Mouse (Mus musculus) heart, adult 11 months (tissue): Measurements from ENCODE around the gene Scp2.

ENCODE experiments used
- DNase-seq: peaks from one replicate; pipeline ENCODE4 v3.0.0; 2022

Gene Scp2

GRCm38 (mm10) chr4:108058166-108058565, 86.6 kb downstream of the Scp2 start:
- DNase-seq, result peak; percentile 93

DNA sequence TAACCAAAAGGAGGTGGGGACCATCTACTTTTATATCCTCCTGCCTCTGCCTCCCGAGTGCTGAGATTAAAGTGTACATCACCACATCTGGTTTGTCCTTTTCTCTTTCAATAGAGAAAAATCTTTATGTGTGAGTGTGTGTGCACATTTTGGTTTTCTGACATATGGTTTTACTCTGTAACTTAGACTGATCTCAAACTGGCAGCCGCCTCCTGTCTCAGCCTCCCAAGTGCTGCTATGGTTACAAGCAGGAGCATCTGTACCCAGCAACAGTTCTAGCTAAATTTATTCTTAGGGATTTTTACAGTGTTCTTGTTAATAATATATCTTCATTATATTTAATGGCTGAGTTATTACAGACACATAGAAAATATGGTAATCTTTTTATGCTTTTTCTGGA, 87.6 kb downstream of the Scp2 start:
- DNase-seq, result no peak

GRCm38 (mm10) chr4:108055873-108056272, 88.9 kb downstream of the Scp2 start:
- DNase-seq, result no peak

DNA sequence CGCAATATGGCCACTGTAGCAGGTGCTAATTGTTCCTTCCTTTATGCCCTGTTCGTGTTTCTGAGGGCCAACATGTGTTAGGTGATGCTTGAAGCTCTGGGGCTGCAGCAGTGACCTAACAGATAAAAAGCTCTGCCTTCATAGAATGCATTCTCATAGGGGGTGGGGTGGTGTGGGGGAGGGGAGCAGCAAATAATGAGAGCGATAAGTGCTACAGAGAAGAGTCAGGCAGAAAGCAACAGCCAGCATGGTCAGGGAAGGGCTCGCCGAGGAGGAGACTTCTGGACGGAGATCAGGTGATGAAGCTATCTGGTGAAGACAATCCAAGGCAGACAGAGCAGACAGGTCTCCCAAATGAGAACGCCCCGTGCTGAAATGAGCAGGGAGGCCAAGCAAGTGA, 92.1 kb downstream of the Scp2 start:
- no peak for DNase-seq

- DNase-seq, result peak; percentile 96
These were observed 93.0 kb downstream of the Scp2 start for GRCm38 (mm10) chr4:108051687-108052274.

GRCm38 (mm10) chr4:108046136-108046535, 98.7 kb downstream of the Scp2 start:
- DNase-seq, result no peak

DNA sequence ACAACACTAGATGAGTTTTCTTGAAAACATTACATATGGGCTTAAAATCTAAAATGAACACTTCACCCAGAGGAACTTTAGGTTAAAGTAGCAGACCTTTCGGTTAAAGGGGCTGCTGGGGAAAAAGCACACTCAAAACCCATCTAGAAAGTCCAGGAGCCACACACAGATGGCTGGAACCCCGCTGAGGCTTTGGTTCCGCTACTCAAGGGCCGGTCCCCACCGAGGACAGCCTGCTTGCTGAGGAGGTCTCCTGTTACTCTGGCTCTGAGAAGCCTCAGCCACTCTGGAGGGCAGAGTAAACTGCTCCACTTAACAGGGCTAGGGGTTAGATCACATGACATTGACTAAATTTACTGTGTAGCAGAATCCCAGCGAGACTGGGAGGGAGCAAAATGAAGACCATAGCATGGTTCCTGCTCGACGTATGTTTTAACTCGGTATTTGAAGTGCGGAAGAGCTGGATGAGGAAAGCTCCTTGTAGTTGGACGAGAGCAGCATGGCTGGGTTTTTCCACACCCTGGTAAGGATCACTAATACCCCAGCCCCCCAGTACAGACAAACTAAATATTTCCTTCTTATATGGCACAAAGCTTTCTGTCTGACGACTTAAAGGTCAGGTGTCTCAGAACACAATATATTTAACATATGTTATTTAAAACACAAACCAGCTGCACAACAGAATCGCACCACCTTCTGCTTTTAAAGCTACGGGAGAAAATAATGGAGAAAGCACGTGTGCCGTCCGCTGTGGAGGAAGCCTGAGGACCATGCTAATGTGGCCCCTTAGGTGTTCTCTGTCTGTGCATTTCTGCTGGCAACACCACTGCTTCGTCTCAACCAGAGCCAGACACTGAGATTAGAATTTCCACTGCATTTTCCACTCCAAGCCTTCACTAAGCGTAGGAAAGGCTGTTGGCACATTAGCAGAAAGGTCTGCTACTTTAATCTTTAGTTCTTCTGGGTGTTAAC, 99.4 kb downstream of the Scp2 start:
- DNase-seq, result no peak

DNA sequence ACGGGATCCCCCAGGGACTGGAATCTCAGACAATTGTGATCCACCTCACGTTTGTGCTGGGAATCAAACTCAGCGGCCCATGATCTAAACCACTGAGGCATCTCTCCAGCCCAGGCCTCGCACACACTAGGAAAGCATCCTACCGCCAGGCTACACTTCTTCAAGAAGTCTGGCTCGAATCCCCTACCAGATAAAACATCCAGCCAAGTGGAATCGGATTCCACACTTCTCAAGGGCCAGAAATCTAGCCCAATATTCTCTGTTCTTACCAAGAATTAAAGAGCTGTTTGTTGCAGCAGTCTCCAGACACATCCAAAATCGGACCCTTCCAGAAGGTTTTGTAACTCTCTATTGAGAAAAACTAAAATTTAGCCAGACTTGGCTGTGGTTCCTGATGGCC, 107.8 kb downstream of the Scp2 start:
- DNase-seq, result peak; percentile 96

DNA sequence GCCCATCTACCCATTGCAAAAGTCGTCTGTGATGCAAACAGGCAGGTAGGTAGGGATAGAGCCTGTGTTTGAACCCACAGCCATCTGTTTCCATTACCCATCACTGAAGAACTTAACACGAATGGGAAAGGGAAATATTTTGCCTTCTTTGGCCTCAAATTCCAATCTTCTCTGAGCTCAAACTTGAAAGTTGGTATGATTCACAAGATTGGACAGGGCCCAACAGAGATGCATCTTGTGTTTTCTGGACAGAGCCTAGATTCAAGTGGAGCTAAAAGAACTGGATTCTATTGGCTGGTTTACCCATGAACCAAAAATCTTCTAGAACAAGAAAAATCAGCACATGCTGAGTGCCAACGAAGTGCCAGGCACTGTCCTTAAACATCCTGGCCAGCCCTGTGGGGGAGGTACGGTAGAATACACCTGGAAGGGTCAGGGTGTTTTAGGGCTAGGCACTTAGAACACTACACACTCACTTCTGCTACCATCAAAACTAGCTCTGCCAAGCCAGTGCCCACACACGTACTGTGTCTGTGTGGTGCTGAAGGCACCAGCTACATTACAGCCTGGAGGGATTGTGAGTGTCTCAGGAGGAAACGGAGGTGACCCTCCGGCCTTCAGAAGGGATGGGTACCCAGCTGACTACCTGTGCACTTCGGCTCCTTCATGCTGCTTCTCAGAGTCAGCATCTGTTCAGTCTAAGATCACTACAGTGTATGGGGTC, 111.6 kb downstream of the Scp2 start:
- DNase-seq, result peak; percentile 90

- peak; percentile 95 for DNase-seq
These were observed 112.4 kb downstream of the Scp2 start for GRCm38 (mm10) chr4:108032352-108032849.

GRCm38 (mm10) chr4:108031502-108032351, 113.1 kb downstream of the Scp2 start:
- DNase-seq, result peak; percentile 98

GRCm38 (mm10) chr4:108030888-108031501, 113.8 kb downstream of the Scp2 start:
- no peak for DNase-seq

- DNase-seq, result no peak
These were observed 118.6 kb downstream of the Scp2 start for GRCm38 (mm10) chr4:108026193-108026592.

- peak; percentile 97 for DNase-seq
These were observed 119.5 kb downstream of the Scp2 start for GRCm38 (mm10) chr4:108025269-108025668.

GRCm38 (mm10) chr4:108024641-108025040, 120.2 kb downstream of the Scp2 start:
- peak; percentile 99 for DNase-seq

DNA sequence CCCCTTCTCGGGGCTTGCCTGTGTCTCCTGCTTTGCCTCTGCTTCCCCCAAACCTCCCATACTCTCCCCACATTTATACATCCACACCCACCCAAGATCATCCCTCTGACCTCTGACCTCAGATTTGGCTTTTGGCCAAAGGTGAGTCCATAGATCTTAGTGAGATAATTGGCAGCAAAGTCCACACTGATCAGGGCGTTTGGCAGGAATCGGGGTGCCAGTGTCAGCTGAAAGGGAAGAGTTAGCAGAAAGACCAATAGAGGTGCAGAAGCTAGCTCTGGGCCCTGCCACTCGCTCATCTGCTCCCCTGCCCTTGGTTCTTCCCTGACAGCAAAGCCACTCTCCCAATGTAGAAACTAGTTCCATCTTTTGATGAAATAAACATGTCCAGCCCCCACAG, 121.6 kb downstream of the Scp2 start:
- no peak for DNase-seq

- DNase-seq, result peak; percentile 88
These were observed 124.6 kb downstream of the Scp2 start for GRCm38 (mm10) chr4:108020178-108020577.

- peak; percentile 98 for DNase-seq
These were observed 125.6 kb downstream of the Scp2 start for GRCm38 (mm10) chr4:108018961-108019921.

DNA sequence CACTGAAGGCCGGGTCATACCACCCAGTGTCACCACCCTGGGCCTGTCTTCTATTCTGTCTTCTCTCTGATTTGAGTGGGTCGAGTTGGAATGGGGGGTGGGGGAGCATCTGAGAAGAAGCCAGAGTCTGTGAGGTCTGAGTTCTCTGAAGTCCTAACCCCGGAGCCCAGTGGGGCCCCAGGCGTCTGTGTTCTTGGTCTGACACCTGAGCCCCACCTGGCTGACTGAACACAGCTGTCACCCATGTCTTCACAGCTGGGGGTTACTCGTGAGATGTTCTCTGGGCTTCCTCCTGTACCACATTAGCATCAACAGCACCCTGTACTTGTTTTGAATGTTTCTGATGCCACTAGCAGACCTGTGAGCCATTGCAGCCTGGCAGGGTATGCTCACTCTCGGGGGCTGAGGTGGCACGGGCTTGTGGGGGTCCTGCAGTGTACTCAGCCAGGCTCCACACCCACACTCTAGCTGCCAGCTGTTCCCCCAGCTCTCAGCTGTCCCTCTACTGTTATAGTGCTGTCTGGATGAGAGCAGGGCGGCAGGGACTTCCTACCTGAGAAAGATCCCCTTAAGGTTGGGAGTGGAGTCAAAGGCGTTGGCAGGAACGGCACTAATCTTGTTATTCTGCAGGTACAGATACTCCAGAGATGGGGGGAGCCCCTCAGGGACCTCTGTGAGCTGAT, 126.4 kb downstream of the Scp2 start:
- peak; percentile 90 for DNase-seq

- DNase-seq, result peak; percentile 92
These were observed 127.0 kb downstream of the Scp2 start for GRCm38 (mm10) chr4:108017839-108018238.
